Mouse (Mus musculus): ENCODE data around the gene Galnt15. TPM values are rescaled to one million over a fixed set of nuclear protein-coding genes. Genes with fewer than 3 reads are reported as not detected.

Gene Galnt15
- polyA plus RNA-seq, 1 experiment: not detected

DNA sequence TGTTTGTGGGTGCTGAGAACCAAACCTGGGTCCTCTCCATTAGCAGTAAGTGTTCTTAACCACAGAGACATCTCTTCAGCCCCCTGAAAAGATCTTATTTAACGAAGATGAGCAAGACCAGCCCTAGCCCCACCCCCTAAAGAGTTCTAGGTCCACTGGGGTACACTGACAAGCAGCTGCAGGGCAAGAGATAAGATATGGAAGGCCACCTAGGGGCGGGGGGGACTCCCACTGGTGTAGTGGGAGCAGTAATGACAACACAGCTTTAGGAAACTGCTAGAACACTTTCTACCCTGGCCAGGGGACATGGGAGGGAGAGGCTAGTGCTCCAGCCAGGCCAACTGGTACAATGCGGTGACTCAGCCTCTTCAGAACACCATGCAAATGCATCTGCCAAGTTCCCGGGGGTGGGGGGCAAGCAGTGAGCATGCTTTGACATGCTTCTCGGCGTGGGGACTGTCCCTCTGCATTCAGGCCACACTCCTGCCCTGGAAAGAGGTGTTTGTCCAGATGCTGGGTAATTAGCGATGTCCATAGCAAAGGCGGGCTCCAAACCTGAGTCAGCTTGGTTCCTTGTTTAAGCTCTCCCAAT lies 9.0 kb downstream of the Galnt15 start:
- no peak overlapping the region for H3K4me3 ChIP-seq (ENCODE audit: low read depth, low read length)
- no peak overlapping the region for H3K9ac ChIP-seq (ENCODE audit: low read depth, poor library complexity, severe bottlenecking)
- no peak for TF ChIP-seq POLR2A (IDR thresholded peaks at IDR 0.05; ENCODE audit: insufficient read depth, low read length)
- TF ChIP-seq EP300 (IDR thresholded peaks at IDR 0.05; ENCODE audit: insufficient read depth, low read depth, low read length): no peak
- no peak for TF ChIP-seq CTCF (IDR thresholded peaks at IDR 0.05; ENCODE audit: low read depth, low read length)
- H3K9me3 ChIP-seq (replicated peaks; ENCODE audit: control insufficient read depth, insufficient read depth, low read length, poor library complexity, severe bottlenecking): no peaks in the 10 kb centered on the region
- H3K4me1 ChIP-seq (ENCODE audit: control insufficient read depth, insufficient read depth, low read length): no peaks in the 10 kb centered on the region
- H3K36me3 ChIP-seq (ENCODE audit: control insufficient read depth, insufficient read depth, low read length, poor library complexity, severe bottlenecking): no peaks in the 10 kb centered on the region
- H3K27me3 ChIP-seq (ENCODE audit: control insufficient read depth, insufficient read depth, low read length, poor library complexity, severe bottlenecking): no peaks in the 10 kb centered on the region
- H3K27ac ChIP-seq (ENCODE audit: insufficient read depth, low read length): no peak overlapping the region

- H3K36me3 ChIP-seq (ENCODE audit: control insufficient read depth, insufficient read depth, low read length, poor library complexity, severe bottlenecking): no peaks in the 10 kb centered on the region
- no peaks in the 10 kb centered on the region for H3K27me3 ChIP-seq (ENCODE audit: control insufficient read depth, insufficient read depth, low read length, poor library complexity, severe bottlenecking)
- no peaks in the 10 kb centered on the region for H3K9me3 ChIP-seq (replicated peaks; ENCODE audit: control insufficient read depth, insufficient read depth, low read length, poor library complexity, severe bottlenecking)
- no peaks in the 10 kb centered on the region for H3K4me1 ChIP-seq (ENCODE audit: control insufficient read depth, insufficient read depth, low read length)
- no peak overlapping the region for H3K27ac ChIP-seq (ENCODE audit: insufficient read depth, low read length)
- H3K9ac ChIP-seq (ENCODE audit: low read depth, poor library complexity, severe bottlenecking): no peak overlapping the region
- no peak overlapping the region for H3K4me3 ChIP-seq (ENCODE audit: low read depth, low read length)
- TF ChIP-seq POLR2A (IDR thresholded peaks at IDR 0.05; ENCODE audit: insufficient read depth, low read length): no peak
- TF ChIP-seq EP300 (IDR thresholded peaks at IDR 0.05; ENCODE audit: insufficient read depth, low read depth, low read length): no peak
- no peak for TF ChIP-seq CTCF (IDR thresholded peaks at IDR 0.05; ENCODE audit: low read depth, low read length)
Observed at GRCm38 (mm10) chr14:32042108-32042507, 13.3 kb downstream of the Galnt15 start.

- H3K27me3 ChIP-seq (ENCODE audit: control insufficient read depth, insufficient read depth, low read length, poor library complexity, severe bottlenecking): no peaks in the 10 kb centered on the region
- H3K4me3 ChIP-seq (ENCODE audit: low read depth, low read length): no peak overlapping the region
- TF ChIP-seq POLR2A (IDR thresholded peaks at IDR 0.05; ENCODE audit: insufficient read depth, low read length): no peak
- TF ChIP-seq CTCF (IDR thresholded peaks at IDR 0.05; ENCODE audit: low read depth, low read length): no peak
- no peak for TF ChIP-seq EP300 (IDR thresholded peaks at IDR 0.05; ENCODE audit: insufficient read depth, low read depth, low read length)
- no peaks in the 10 kb centered on the region for H3K36me3 ChIP-seq (ENCODE audit: control insufficient read depth, insufficient read depth, low read length, poor library complexity, severe bottlenecking)
- H3K9ac ChIP-seq (ENCODE audit: low read depth, poor library complexity, severe bottlenecking): no peak overlapping the region
- H3K27ac ChIP-seq (ENCODE audit: insufficient read depth, low read length): no peak overlapping the region
- no peaks in the 10 kb centered on the region for H3K4me1 ChIP-seq (ENCODE audit: control insufficient read depth, insufficient read depth, low read length)
- H3K9me3 ChIP-seq (replicated peaks; ENCODE audit: control insufficient read depth, insufficient read depth, low read length, poor library complexity, severe bottlenecking): no peaks in the 10 kb centered on the region
Observed at GRCm38 (mm10) chr14:32046357-32046756, 17.6 kb downstream of the Galnt15 start.

- Histone ChIP-seq H3K9ac (ENCODE audit: low read depth, poor library complexity, severe bottlenecking) (no peak overlapping the region), H3K27ac (ENCODE audit: insufficient read depth, low read length) (no peak overlapping the region), H3K27me3 (ENCODE audit: control insufficient read depth, insufficient read depth, low read length, poor library complexity, severe bottlenecking) (no peaks in the 10 kb centered on the region), H3K36me3 (ENCODE audit: control insufficient read depth, insufficient read depth, low read length, poor library complexity, severe bottlenecking) (no peaks in the 10 kb centered on the region), H3K9me3 (replicated peaks; ENCODE audit: control insufficient read depth, insufficient read depth, low read length, poor library complexity, severe bottlenecking) (no peaks in the 10 kb centered on the region), H3K4me3 (ENCODE audit: low read depth, low read length) (no peak overlapping the region), H3K4me1 (ENCODE audit: control insufficient read depth, insufficient read depth, low read length) (peaks cover 6% of the 10 kb centered on the region)
- no peak for TF ChIP-seq CTCF (IDR thresholded peaks at IDR 0.05; ENCODE audit: low read depth, low read length)
- TF ChIP-seq EP300 (IDR thresholded peaks at IDR 0.05; ENCODE audit: insufficient read depth, low read depth, low read length): no peak
- TF ChIP-seq POLR2A (IDR thresholded peaks at IDR 0.05; ENCODE audit: insufficient read depth, low read length): no peak
Observed at GRCm38 (mm10) chr14:32050171-32050570, 21.4 kb downstream of the Galnt15 start.

DNA sequence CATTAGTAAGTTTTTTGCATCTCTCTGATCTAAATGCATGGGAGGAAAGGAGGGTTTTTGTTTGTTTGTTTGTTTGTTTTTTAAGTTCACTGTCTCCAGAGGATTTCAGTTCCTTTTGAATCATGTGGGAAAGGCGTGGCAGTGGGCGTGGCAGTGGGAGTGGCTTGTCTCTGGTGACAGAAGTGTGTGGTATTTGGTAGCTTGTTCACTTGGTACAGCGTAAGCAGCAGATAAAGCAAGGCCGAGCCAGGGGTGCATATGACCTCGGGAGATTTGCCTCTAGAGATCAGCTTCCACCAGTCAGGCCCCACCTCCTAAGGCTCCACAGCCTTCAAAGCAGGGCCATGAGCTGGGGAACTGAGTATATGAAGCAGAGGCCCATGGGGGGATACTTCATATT lies 25.1 kb downstream of the Galnt15 start:
- H3K36me3 ChIP-seq (ENCODE audit: control insufficient read depth, insufficient read depth, low read length, poor library complexity, severe bottlenecking): no peaks in the 10 kb centered on the region
- H3K4me3 ChIP-seq (ENCODE audit: low read depth, low read length): no peak overlapping the region
- no peak overlapping the region for H3K9ac ChIP-seq (ENCODE audit: low read depth, poor library complexity, severe bottlenecking)
- no peak overlapping the region for H3K27ac ChIP-seq (ENCODE audit: insufficient read depth, low read length)
- peaks cover 14% of the 10 kb centered on the region for H3K4me1 ChIP-seq (ENCODE audit: control insufficient read depth, insufficient read depth, low read length)
- H3K27me3 ChIP-seq (ENCODE audit: control insufficient read depth, insufficient read depth, low read length, poor library complexity, severe bottlenecking): no peaks in the 10 kb centered on the region
- TF ChIP-seq EP300 (IDR thresholded peaks at IDR 0.05; ENCODE audit: insufficient read depth, low read depth, low read length): no peak
- TF ChIP-seq CTCF (IDR thresholded peaks at IDR 0.05; ENCODE audit: low read depth, low read length): no peak
- no peak for TF ChIP-seq POLR2A (IDR thresholded peaks at IDR 0.05; ENCODE audit: insufficient read depth, low read length)
- H3K9me3 ChIP-seq (replicated peaks; ENCODE audit: control insufficient read depth, insufficient read depth, low read length, poor library complexity, severe bottlenecking): no peaks in the 10 kb centered on the region

DNA sequence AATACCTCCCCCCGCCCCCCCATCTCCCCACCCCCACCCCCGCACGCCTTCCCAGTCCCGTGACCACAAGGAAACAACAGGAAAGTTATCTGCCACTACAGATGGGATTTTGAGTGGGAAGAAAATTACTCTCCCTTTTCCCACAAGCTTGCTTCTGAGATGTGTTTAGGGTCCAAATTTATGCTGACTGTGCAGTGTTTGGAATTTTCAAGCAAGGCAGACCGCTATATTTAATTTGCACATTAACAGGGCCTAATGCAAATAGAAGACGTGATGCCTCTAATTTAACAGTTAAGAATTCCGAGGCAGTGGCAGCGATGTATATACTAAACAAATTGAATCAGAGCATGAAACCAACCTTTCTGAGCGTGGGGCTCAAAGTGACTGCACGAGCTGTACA lies 26.0 kb downstream of the Galnt15 start:
- TF ChIP-seq EP300 (IDR thresholded peaks at IDR 0.05; ENCODE audit: insufficient read depth, low read depth, low read length): no peak
- TF ChIP-seq CTCF (IDR thresholded peaks at IDR 0.05; ENCODE audit: low read depth, low read length): no peak
- no peak for TF ChIP-seq POLR2A (IDR thresholded peaks at IDR 0.05; ENCODE audit: insufficient read depth, low read length)
- H3K4me1 ChIP-seq (ENCODE audit: control insufficient read depth, insufficient read depth, low read length): peaks cover 14% of the 10 kb centered on the region
- H3K9me3 ChIP-seq (replicated peaks; ENCODE audit: control insufficient read depth, insufficient read depth, low read length, poor library complexity, severe bottlenecking): no peaks in the 10 kb centered on the region
- no peaks in the 10 kb centered on the region for H3K27me3 ChIP-seq (ENCODE audit: control insufficient read depth, insufficient read depth, low read length, poor library complexity, severe bottlenecking)
- no peak overlapping the region for H3K4me3 ChIP-seq (ENCODE audit: low read depth, low read length)
- H3K36me3 ChIP-seq (ENCODE audit: control insufficient read depth, insufficient read depth, low read length, poor library complexity, severe bottlenecking): no peaks in the 10 kb centered on the region
- H3K9ac ChIP-seq (ENCODE audit: low read depth, poor library complexity, severe bottlenecking): no peak overlapping the region
- no peak overlapping the region for H3K27ac ChIP-seq (ENCODE audit: insufficient read depth, low read length)
